Mouse (Mus musculus): ENCODE results near the gene Nt5dc1. TPM values are rescaled to one million over a fixed set of nuclear protein-coding genes. Genes with fewer than 3 reads are reported as not detected.

The Nt5dc1 gene
- polyA plus RNA-seq, 1 experiment from 2014 or later = 10.3 TPM

DNA sequence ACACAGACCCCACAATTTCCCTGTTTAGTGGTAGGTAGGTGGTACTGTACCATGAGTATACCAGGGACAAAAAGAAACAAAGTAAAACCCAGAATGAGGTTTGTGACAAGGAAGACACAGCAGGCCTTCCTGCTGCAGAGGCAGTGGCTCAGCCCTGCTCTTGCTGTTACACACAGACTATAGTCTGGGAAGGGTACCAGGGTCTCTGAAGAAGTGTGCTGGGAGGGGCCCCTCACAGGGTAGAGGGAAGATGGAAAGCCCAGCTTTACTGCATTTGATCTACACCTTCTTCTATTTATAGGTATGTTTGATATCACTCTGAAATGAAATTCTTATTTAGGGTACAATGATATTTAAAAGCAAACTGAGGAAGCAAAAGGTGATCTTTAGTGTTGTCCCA lies 54.6 kb downstream of the Nt5dc1 start:
- Histone ChIP-seq H3K27ac (no peak overlapping the region), H3K4me3 (no peak overlapping the region), H3K27me3 (no peaks in the 10 kb centered on the region), H3K36me3 (no peaks in the 10 kb centered on the region), H3K9ac (no peak overlapping the region), H3K9me3 (no peaks in the 10 kb centered on the region), H3K4me1 (no peaks in the 10 kb centered on the region), H3K4me2 (no peak overlapping the region)
- ATAC-seq (ENCODE audit: borderline replicate concordance, extremely low read depth, low FRiP score, low TSS enrichment) = no peak

DNA sequence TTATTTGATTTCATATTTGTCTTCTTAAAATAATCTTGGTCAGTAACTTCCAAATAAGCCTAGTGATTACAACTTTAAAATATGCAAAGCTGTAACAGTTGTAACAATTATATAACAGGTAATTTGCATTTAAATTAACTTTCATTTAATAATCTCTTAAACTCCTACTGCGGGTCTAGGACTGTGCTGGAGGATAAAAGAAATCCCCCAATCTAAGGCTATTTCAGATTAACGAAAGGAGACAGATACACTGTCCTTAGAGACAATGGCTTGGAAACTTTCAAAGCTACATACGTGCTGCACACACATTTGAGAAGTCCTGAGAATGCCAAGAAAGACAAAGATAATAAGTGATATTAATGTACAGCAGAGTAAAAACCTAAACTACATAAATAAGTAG lies 60.1 kb downstream of the Nt5dc1 start:
- WGBS = 73% methylated on average over 3 of the region's 3 CpGs
- Histone ChIP-seq H3K4me1 (no peaks in the 10 kb centered on the region), H3K9me3 (no peaks in the 10 kb centered on the region), H3K9ac (no peak overlapping the region), H3K27ac (no peak overlapping the region), H3K4me3 (no peak overlapping the region), H3K4me2 (no peak overlapping the region), H3K27me3 (no peaks in the 10 kb centered on the region), H3K36me3 (no peaks in the 10 kb centered on the region)
- ATAC-seq (ENCODE audit: borderline replicate concordance, extremely low read depth, low FRiP score, low TSS enrichment) = no peak

DNA sequence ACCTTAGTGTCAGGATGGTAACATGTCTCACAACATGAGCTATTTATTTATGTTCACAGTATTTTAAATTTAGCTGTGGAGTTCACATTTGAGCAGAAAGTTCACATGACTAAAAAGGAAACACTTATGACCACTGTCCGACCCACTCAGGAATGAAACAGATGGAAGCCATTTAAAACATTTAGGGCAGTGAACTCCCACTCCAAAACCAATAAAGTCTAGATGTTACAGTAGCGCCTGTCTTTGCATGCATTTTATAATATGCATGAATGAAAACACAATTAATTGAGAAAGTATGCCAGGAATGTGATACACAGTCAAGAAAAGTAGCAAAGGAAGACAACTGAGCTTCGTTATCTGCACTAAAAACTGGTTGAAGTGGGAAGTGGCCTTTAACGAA lies 66.2 kb downstream of the Nt5dc1 start:
- Histone ChIP-seq H3K36me3 (no peaks in the 10 kb centered on the region), H3K27me3 (no peaks in the 10 kb centered on the region), H3K9ac (no peak overlapping the region), H3K9me3 (no peaks in the 10 kb centered on the region), H3K27ac (no peak overlapping the region), H3K4me3 (no peak overlapping the region), H3K4me2 (no peak overlapping the region), H3K4me1 (no peaks in the 10 kb centered on the region)
- 73% methylated on average over 4 of the region's 4 CpGs for WGBS
- no peak for ATAC-seq (ENCODE audit: borderline replicate concordance, extremely low read depth, low FRiP score, low TSS enrichment)

DNA sequence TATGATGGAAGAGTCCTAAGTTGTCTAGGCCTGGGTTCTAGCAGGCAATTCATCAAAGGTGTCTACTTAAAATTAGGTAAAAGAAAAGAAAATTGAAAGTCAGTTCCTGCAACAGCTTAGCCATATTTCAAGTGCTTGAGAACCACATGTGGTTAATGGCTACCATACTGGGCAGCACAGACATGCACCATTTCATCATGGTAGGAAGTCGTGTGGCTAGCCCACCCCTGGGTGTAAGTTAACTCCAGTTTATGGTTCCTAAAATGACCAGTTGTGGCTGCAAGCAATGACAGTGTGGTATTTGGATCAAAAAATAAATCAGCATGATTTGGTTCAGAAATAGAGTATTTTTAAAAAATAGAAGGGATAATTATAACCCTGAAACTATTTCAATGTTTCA lies 76.5 kb downstream of the Nt5dc1 start:
- Histone ChIP-seq H3K27ac (no peak overlapping the region), H3K4me1 (no peaks in the 10 kb centered on the region), H3K4me2 (no peak overlapping the region), H3K9ac (no peak overlapping the region), H3K36me3 (no peaks in the 10 kb centered on the region), H3K27me3 (no peaks in the 10 kb centered on the region), H3K4me3 (no peak overlapping the region), H3K9me3 (no peaks in the 10 kb centered on the region)
- ATAC-seq (ENCODE audit: borderline replicate concordance, extremely low read depth, low FRiP score, low TSS enrichment) = no peak
- 74% methylated on average over 1 of the region's 1 CpGs for WGBS

DNA sequence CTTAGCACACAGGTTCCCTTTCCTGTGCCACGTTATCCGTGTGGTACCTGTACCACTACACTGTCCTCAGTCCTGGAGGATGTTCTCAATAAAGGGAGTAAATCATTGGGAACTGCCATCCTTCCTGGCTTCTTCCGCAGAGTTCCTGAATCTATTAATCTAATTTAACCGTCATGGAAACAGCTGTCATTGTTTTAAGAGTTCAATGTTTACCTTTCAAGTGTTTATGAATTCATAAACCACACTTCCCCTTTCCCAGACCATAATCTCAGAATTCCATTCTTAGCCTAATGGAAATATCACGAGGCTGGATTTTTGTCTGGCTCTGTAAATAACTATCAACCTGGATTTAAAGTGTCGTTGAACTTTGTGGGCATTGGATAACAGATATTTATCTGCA lies 77.3 kb downstream of the Nt5dc1 start:
- no peak overlapping the region for H3K4me2 ChIP-seq
- ATAC-seq (ENCODE audit: borderline replicate concordance, extremely low read depth, low FRiP score, low TSS enrichment) = no peak
- H3K36me3 ChIP-seq = no peaks in the 10 kb centered on the region
- H3K27me3 ChIP-seq = no peaks in the 10 kb centered on the region
- no peak overlapping the region for H3K9ac ChIP-seq
- no peak overlapping the region for H3K4me3 ChIP-seq
- H3K27ac ChIP-seq = no peak overlapping the region
- WGBS = 46% methylated on average over 6 of the region's 6 CpGs
- no peaks in the 10 kb centered on the region for H3K4me1 ChIP-seq
- H3K9me3 ChIP-seq = no peaks in the 10 kb centered on the region

DNA sequence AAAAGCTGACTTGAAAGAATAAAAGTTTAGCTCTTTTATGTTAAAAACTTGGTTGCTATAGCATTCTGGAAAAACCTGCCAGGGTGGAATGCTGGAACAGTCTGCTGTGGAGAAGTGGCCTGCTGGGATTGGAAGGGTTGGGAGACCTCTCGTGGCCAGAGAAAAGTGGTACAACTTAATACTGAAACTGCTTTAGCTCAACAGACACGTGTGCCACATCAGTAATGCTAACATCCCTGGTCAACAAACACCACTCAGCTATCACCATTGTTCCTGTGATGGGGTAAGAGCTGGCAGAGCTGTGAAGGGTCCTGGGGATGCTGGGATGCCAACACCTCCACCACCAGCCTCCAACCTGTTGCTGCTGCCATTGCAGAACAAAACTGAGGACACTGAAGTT lies 90.0 kb downstream of the Nt5dc1 start:
- H3K4me2 ChIP-seq = no peak overlapping the region
- H3K9ac ChIP-seq = no peak overlapping the region

DNA sequence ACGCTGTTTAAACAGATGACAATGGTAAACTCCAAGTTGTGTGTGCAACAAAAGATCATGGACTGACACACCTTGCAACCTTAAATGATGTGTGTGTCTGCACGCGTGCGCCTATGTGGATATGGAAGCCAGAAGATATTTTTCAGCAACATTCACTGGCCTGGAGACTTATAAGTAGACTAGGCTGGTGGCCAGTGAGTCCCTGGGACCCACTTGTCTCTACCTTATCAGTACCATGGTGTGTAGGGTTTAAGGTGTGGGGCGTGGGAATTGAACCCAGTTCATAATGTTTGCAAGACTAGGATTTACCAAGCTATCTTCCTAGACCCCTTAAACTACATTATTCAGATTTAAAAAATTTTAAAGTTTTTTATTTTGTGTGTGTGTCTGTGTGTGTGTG lies 91.2 kb downstream of the Nt5dc1 start:
- Histone ChIP-seq H3K36me3 (no peaks in the 10 kb centered on the region), H3K27ac (no peak overlapping the region), H3K9me3 (no peaks in the 10 kb centered on the region), H3K4me3 (no peak overlapping the region), H3K27me3 (no peaks in the 10 kb centered on the region), H3K4me2 (no peak overlapping the region), H3K4me1 (no peaks in the 10 kb centered on the region), H3K9ac (no peak overlapping the region)
- ATAC-seq (ENCODE audit: borderline replicate concordance, extremely low read depth, low FRiP score, low TSS enrichment) = no peak
- 52% methylated on average over 5 of the region's 5 CpGs for whole genome bisulfite sequencing

More for the DNA sequence above, 90.0 kb downstream of the Nt5dc1 start:
- H3K27me3 ChIP-seq = no peaks in the 10 kb centered on the region
- no peak overlapping the region for H3K4me3 ChIP-seq
- H3K27ac ChIP-seq = no peak overlapping the region
- peak; percentile 69; the same call in 1 of the 2 replicates for ATAC-seq (ENCODE audit: borderline replicate concordance, extremely low read depth, low FRiP score, low TSS enrichment)
- WGBS = 4% methylated on average over 2 of the region's 2 CpGs
- H3K36me3 ChIP-seq = no peaks in the 10 kb centered on the region
- H3K4me1 ChIP-seq = no peaks in the 10 kb centered on the region
- H3K9me3 ChIP-seq = no peaks in the 10 kb centered on the region

DNA sequence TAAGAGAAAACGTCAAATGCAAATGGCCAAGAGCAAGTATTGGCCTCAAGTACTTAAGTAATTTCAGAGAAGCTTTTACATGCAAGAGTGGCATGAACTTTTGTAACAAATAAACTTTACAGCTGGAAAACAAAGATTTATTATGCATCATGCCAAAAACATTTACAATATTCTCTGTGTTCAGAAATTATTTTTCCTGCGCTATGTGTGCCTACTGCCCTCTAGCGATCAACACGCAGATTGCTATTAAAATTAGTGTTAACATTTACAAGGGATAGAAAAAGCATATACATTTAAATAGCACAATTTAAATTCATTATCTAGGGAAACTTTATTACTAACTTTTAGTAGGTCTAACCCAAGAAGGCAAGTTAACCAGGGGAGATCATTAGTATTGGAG lies 91.7 kb downstream of the Nt5dc1 start:
- Histone ChIP-seq H3K27me3 (no peaks in the 10 kb centered on the region), H3K36me3 (no peaks in the 10 kb centered on the region), H3K4me1 (no peaks in the 10 kb centered on the region), H3K4me2 (no peak overlapping the region), H3K9ac (no peak overlapping the region), H3K27ac (no peak overlapping the region), H3K4me3 (no peak overlapping the region), H3K9me3 (no peaks in the 10 kb centered on the region)
- no peak for ATAC-seq (ENCODE audit: borderline replicate concordance, extremely low read depth, low FRiP score, low TSS enrichment)
- WGBS = 17% methylated on average over 4 of the region's 4 CpGs

DNA sequence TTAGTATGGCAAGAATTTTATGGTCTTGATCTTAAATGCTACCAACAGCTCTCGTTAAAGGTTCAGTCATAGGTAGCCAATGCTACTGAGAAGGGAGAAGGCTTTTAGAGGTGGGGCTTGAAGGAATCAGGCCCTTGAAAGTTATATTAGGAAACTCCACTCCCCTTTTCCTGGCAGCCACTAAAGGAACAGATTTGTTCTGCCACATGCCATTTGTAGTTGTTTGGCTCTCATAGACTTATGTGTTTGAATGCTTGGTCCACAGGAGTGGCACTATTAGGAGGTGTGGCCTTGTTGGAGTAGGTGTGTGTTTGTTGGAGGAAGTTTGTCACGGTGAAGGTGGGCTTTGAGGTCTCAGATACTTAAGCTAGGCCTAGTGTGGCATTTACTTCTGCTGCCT lies 97.5 kb downstream of the Nt5dc1 start:
- Histone ChIP-seq H3K4me2 (no peak overlapping the region), H3K27me3 (no peaks in the 10 kb centered on the region), H3K9ac (no peak overlapping the region), H3K27ac (no peak overlapping the region), H3K9me3 (no peaks in the 10 kb centered on the region), H3K4me3 (no peak overlapping the region), H3K4me1 (no peaks in the 10 kb centered on the region), H3K36me3 (no peaks in the 10 kb centered on the region)
- no peak for ATAC-seq (ENCODE audit: borderline replicate concordance, extremely low read depth, low FRiP score, low TSS enrichment)
- 72% methylated on average over 2 of the region's 2 CpGs for WGBS

DNA sequence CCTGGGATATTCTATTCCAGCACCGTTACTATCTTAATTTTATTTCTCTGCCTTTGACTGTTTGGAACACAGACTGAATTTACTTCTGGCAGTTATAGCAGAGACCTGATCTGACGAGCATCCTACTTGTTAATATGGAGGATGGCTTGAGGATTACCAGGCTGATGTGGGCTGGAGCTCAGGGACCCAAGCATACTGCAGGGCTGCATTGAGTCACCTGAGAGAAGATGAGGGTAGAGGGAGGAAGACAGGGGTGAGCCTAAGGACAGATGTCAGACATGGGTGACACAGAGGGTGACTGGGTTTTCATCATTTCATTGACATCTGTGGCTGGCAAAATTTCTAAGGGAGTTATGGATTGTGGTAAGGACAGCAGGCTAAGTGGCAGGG lies 101.1 kb downstream of the Nt5dc1 start:
- Histone ChIP-seq H3K36me3 (no peaks in the 10 kb centered on the region), H3K4me1 (no peaks in the 10 kb centered on the region), H3K4me2 (no peak overlapping the region), H3K9me3 (no peaks in the 10 kb centered on the region), H3K27me3 (no peaks in the 10 kb centered on the region), H3K9ac (no peak overlapping the region), H3K27ac (no peak overlapping the region), H3K4me3 (no peak overlapping the region)
- no peak for ATAC-seq (ENCODE audit: borderline replicate concordance, extremely low read depth, low FRiP score, low TSS enrichment)
- WGBS = 31% methylated on average over 2 of the region's 2 CpGs

DNA sequence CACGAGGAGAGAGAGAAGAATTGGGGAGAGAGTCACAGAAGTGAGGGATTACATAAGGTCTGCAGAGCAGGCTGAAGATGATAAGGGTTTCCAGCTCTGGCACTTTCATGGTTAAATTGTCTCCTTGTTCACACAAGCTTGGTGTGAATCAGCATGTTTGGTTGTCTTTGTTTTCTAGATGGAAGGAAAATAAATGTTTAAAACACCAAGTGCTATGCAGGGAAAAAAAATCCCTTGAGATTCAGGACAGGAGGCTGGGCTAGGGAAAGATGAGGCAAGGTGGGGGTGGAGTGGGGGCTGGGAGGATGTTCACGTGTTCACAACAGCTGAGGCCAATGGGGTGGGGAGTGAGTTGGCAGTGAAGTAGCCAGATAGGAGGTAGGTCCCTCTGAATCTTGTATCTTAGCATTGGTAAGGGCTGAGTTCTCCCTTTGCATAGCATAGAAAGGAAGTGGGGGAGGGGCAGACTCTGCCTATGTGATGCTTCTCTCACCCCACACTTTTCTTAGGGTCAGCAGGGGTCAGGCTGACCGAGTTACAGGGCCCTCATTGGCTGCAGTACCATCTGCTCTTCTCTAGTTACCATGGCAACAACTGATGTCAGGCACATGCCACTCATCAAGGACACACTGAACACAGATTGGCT lies 101.7 kb downstream of the Nt5dc1 start:
- Histone ChIP-seq H3K4me2 (no peak overlapping the region), H3K9me3 (no peaks in the 10 kb centered on the region), H3K9ac (no peak overlapping the region), H3K27ac (no peak overlapping the region), H3K27me3 (no peaks in the 10 kb centered on the region), H3K4me1 (no peaks in the 10 kb centered on the region), H3K4me3 (no peak overlapping the region), H3K36me3 (no peaks in the 10 kb centered on the region)
- ATAC-seq (ENCODE audit: borderline replicate concordance, extremely low read depth, low FRiP score, low TSS enrichment) = peak; percentile 27; the same call in 1 of the 2 replicates
- WGBS = 3% methylated on average over 3 of the region's 3 CpGs

DNA sequence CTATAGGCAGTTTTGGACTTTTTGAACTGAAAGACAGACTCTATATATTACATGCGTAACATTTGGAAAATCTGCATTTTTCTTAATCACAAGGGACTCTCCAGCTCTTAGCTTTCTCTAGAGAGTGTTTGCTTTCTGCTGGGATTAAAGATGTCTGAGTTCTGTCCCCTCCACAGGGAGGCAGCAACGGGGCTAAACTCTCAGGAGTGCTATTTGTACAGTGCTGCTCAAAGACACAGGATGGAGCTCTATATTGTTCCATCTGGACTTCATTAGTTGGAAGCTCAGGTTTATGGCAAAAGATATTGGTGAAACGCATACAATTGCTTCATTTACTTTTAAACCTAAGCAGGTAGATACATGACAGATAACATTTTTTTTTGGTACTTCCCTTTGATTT lies 105.8 kb downstream of the Nt5dc1 start:
- no peak overlapping the region for H3K4me2 ChIP-seq
- H3K9ac ChIP-seq = no peak overlapping the region
- no peaks in the 10 kb centered on the region for H3K9me3 ChIP-seq
- 67% methylated on average over 3 of the region's 3 CpGs for WGBS
- peaks cover 2% of the 10 kb centered on the region; the same call in 1 of the 2 replicates for H3K36me3 ChIP-seq
- ATAC-seq (ENCODE audit: borderline replicate concordance, extremely low read depth, low FRiP score, low TSS enrichment) = no peak
- no peaks in the 10 kb centered on the region for H3K27me3 ChIP-seq
- no peak overlapping the region for H3K4me3 ChIP-seq
- no peak overlapping the region for H3K27ac ChIP-seq
- no peaks in the 10 kb centered on the region for H3K4me1 ChIP-seq

All from lung, embryonic 15.5 days (tissue).